ENCODE assay signal across 8 mouse cellular contexts in genomic region chr1:134829635-134830034, GRCm38 (mm10).
DNase-seq lines count a peak whose midpoint lies in the region; ATAC-seq and TF ChIP-seq lines count a peak whose summit lies in the region.

No protein-coding gene starts in this region.

- peaks cover 1% of the 10 kb centered on the region for H3K4me1 ChIP-seq in heart, adult 2 months (ENCODE audit: control insufficient read depth, insufficient read depth, low read length)
- 0 out of 2 replicates have a peak, but pooled peaks cover 5% of the 10 kb centered on the region for H3K4me1 ChIP-seq in heart, embryonic 11.5 days (ENCODE audit: control insufficient read depth, insufficient read depth, low read length)
- H3K4me1 ChIP-seq in MEL (ENCODE audit: control insufficient read depth in 1 of 2, insufficient read depth in 2 of 2, low read length in 2 of 2) = no peaks in the 10 kb centered on the region

- 27% methylated on average over 4 of the region's 4 CpGs for WGBS in heart, adult 2 months
- WGBS in heart, embryonic 11.5 days (ENCODE audit: insufficient replicate concordance) = 49% methylated on average over 4 of the region's 4 CpGs

- intact Hi-C loops in heart, adult 2 months (cut with DNase I) = loop anchor here (1.0 to 5.0 kb wide), 3 partner anchors 84 to 192 kb away; no protein-coding TSS in a partner anchor

- H3K27me3 ChIP-seq in heart, adult 2 months (ENCODE audit: control insufficient read depth, insufficient read depth, low read length) = no peaks in the 10 kb centered on the region
- no peaks in the 10 kb centered on the region for H3K27me3 ChIP-seq in heart, embryonic 11.5 days (ENCODE audit: control insufficient read depth, insufficient read depth, low read length)
- no peaks in the 10 kb centered on the region for H3K27me3 ChIP-seq in MEL (ENCODE audit: control insufficient read depth in 1 of 2, insufficient read depth in 2 of 2, low read length in 2 of 2)

- H3K9ac ChIP-seq in heart, adult 2 months (ENCODE audit: low read depth, low read length) = no peak overlapping the region
- no peak overlapping the region for H3K9ac ChIP-seq in heart, embryonic 11.5 days (ENCODE audit: low read depth, low read length)
- H3K9ac ChIP-seq in MEL (ENCODE audit: control insufficient read depth, low read depth, low read length, poor library complexity, severe bottlenecking) = no peak overlapping the region

- no peak overlapping the region for H3K27ac ChIP-seq in heart, adult 2 months
- H3K27ac ChIP-seq in heart, embryonic 11.5 days (ENCODE audit: low read depth, low read length) = no peak overlapping the region
- no peak overlapping the region for H3K27ac ChIP-seq in MEL (ENCODE audit: control insufficient read depth, low read depth, low read length)

- H3K79me2 ChIP-seq in heart, adult 2 months (replicated peaks; ENCODE audit: control insufficient read depth, insufficient read depth, low read length) = no peaks in the 10 kb centered on the region
- no peaks in the 10 kb centered on the region for H3K79me2 ChIP-seq in MEL (ENCODE audit: control insufficient read depth, insufficient read depth, low read length, poor library complexity)

- H3K36me3 ChIP-seq in heart, adult 2 months (ENCODE audit: control insufficient read depth, insufficient read depth, low read length) = peaks cover 5% of the 10 kb centered on the region
- H3K36me3 ChIP-seq in heart, embryonic 11.5 days (ENCODE audit: control insufficient read depth, insufficient read depth, low read length) = peaks cover 4% of the 10 kb centered on the region; the same call in 1 of the 2 replicates
- no peaks in the 10 kb centered on the region for H3K36me3 ChIP-seq in MEL (ENCODE audit: control insufficient read depth in 1 of 2, insufficient read depth in 2 of 2, low read length in 2 of 2)

- TF ChIP-seq EP300 in heart, adult 2 months (IDR thresholded peaks at IDR 0.05; ENCODE audit: insufficient read depth, low read depth, low read length) = no peak
- no peak for TF ChIP-seq EP300 in MEL (IDR thresholded peaks at IDR 0.05; ENCODE audit: low read depth in 1 of 2, low read length in 2 of 2)

- H3K9me3 ChIP-seq in heart, embryonic 11.5 days (replicated peaks; ENCODE audit: control insufficient read depth, low read length) = no peaks in the 10 kb centered on the region
- H3K9me3 ChIP-seq in MEL (replicated peaks; ENCODE audit: insufficient read depth, low read length) = no peaks in the 10 kb centered on the region

- no peak overlapping the region for H3K4me3 ChIP-seq in heart, adult 2 months
- no peak overlapping the region for H3K4me3 ChIP-seq in heart, embryonic 11.5 days (ENCODE audit: low read depth, low read length)
- H3K4me3 ChIP-seq in MEL (ENCODE audit: control insufficient read depth in 1 of 2, insufficient read depth in 1 of 2, low read depth in 2 of 2, low read length in 2 of 2) = no peak overlapping the region

- no peak for ATAC-seq in heart, embryonic 11.5 days (replicated peaks; ENCODE audit: insufficient number of reproducible peaks, low FRiP score, low TSS enrichment)
- ATAC-seq in erythroblast, adult 5-6 weeks (replicated peaks; ENCODE audit: low FRiP score, poor library complexity, severe bottlenecking) = no peak

- no peak for TF ChIP-seq POLR2A in heart, adult 2 months (IDR thresholded peaks at IDR 0.05; ENCODE audit: insufficient read depth, low read depth, low read length)
- no peak for TF ChIP-seq POLR2A in MEL (IDR thresholded peaks at IDR 0.05; ENCODE audit: control insufficient read depth in 1 of 2, insufficient read depth in 1 of 2, low read depth in 1 of 2, low read length in 2 of 2, poor library complexity in 1 of 2)

- DNase-seq in heart, adult 2 months = no peak
- DNase-seq in MEL (ENCODE audit: low read depth, low spot score) = peak; percentile 11
- DNase-seq in cerebellum, postnatal 36 days = peak; percentile 20 to 48
- DNase-seq in kidney, postnatal 14 days = peak; percentile 54
- DNase-seq in thymus, postnatal 4 days = no peak
- DNase-seq in thymus, adult 18-20 months = no peak

- H3K4me2 ChIP-seq in heart, embryonic 11.5 days = no peak overlapping the region

- TF ChIP-seq CTCF in heart, adult 2 months (IDR thresholded peaks at IDR 0.05) = peak; percentile 68
- TF ChIP-seq CTCF in MEL (IDR thresholded peaks at IDR 0.05 in 2 of 3, conservative IDR thresholded peaks at IDR 0.05 in 1 of 3; ENCODE audit: control insufficient read depth in 1 of 3, insufficient read depth in 1 of 3, low read depth in 2 of 3, low read length in 3 of 3, poor library complexity in 1 of 3, severe bottlenecking in 1 of 3) = peak in 2 of 3 experiments; percentile 2 to 48; a peak in 2 of 6 replicates

- peak; percentile 53 for TF ChIP-seq RAD21 in MEL (IDR thresholded peaks at IDR 0.05; ENCODE audit: low read depth, low read length)

TF ChIP-seq in MEL, 35 proteins besides CTCF, POLR2A, EP300 and RAD21:
- TF ChIP-seq ZC3H11A (IDR thresholded peaks at IDR 0.05; ENCODE audit: low read depth, low read length) (0 out of 2 replicates have a peak, but pooled peaks have one; percentile 32), JUND (IDR thresholded peaks at IDR 0.05; ENCODE audit: low read depth, low read length) (no peak), SMC3 (IDR thresholded peaks at IDR 0.05; ENCODE audit: low read depth, low read length) (peak; percentile 43)

Comparison
In these comparisons a context has a peak if more than half of its experiments do, and no peak if none do; other contexts are left out.
1. DNase-seq: peak in MEL (single experiment), cerebellum, postnatal 36 days (2 of 2) and kidney, postnatal 14 days (single experiment); none in heart, adult 2 months (0 of 2), thymus, postnatal 4 days (single experiment) and thymus, adult 18-20 months (0 of 2).